Mouse (Mus musculus): ENCODE data around the gene Dcaf15. TPM values are rescaled to one million over a fixed set of nuclear protein-coding genes. Genes with fewer than 3 reads are reported as not detected.
A peak's percentile ranks its signal among the peaks of the same experiment; 100 is the strongest.

Dcaf15 gene
- polyA plus RNA-seq, 1 experiment from 2014 or later = 12.2 TPM

DNA sequence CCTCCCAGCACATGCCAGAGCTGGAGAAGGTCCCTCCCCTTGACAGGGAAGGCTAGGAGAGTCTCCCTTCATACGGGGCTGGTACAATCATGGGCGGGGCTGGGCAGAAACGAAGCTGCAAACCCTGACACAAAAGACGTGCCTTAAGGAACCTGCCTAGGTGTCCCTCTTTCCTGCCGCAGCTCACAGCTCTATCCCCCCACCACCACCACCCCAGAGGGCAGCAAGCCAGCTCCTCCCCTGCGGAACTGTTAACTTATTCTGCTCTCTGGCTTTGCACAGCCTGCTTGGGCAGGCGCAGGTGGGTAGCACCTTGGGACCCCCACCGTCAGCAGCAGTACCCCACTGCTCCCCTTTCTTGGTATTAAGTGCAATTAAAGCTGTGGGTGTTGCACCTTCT, 8.5 kb downstream of the Dcaf15 start:
- Histone ChIP-seq H3K27me3 (no peaks in the 10 kb centered on the region), H3K9me3 (no peaks in the 10 kb centered on the region), H3K4me2 (no peak overlapping the region), H3K27ac (no peak overlapping the region), H3K36me3 (peaks cover 94% of the 10 kb centered on the region), H3K9ac (no peak overlapping the region), H3K4me1 (no peaks in the 10 kb centered on the region), H3K4me3 (no peak overlapping the region)
- WGBS = 73% methylated on average over 8 of the region's 8 CpGs
- ATAC-seq (ENCODE audit: insufficient number of reproducible peaks, insufficient read depth, low FRiP score, low TSS enrichment, low read depth) = no peak

DNA sequence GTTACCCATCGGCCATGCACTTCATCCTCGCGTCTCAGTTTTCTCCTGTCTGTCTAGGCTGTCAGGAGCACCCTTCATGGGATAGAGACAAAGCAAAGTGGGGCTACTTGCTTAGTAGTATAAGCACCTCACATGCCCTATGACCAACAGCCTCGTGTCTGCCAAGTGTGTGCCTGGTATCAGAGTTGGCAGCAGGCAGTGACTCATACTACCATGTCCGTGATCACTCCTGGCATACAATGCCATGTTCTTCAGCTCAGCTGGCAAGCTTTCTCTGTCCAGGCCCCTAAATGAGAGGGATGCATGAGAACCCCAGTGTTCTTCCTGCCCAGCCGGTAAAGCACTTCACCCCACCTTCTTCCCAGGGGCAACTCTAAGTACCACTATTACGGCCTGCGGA, 14.0 kb downstream of the Dcaf15 start:
- no peaks in the 10 kb centered on the region for H3K9me3 ChIP-seq
- peaks cover 94% of the 10 kb centered on the region for H3K36me3 ChIP-seq
- no peak overlapping the region for H3K27ac ChIP-seq
- H3K27me3 ChIP-seq = no peaks in the 10 kb centered on the region
- H3K4me3 ChIP-seq = no peak overlapping the region
- H3K4me1 ChIP-seq = no peaks in the 10 kb centered on the region
- ATAC-seq (ENCODE audit: insufficient number of reproducible peaks, insufficient read depth, low FRiP score, low TSS enrichment, low read depth) = no peak
- no peak overlapping the region for H3K4me2 ChIP-seq
- 90% methylated on average over 8 of the region's 8 CpGs for WGBS
- no peak overlapping the region for H3K9ac ChIP-seq

DNA sequence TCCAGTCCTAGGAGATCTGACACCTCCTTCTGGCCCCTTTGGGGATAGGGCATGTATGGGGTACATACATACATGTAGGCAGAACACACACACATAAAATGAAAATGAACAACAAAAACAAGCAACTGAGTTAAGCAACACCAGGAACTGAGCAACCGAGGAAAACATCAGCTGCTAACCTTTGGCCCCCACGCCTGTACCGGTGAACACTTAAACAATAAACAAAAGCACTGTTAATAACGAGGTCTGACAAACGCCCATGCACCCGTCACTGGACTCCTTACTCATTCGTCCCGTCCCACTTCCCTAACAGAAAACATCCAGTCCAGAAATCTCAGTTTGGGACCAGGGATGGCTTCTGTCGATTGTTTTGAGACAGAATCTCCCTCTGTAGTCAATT, 15.3 kb downstream of the Dcaf15 start:
- 76% methylated on average over 9 of the region's 9 CpGs for WGBS
- Histone ChIP-seq H3K9ac (no peak overlapping the region), H3K27me3 (no peaks in the 10 kb centered on the region), H3K4me1 (peaks cover 5% of the 10 kb centered on the region; the same call in 1 of the 2 replicates), H3K4me3 (no peak overlapping the region), H3K9me3 (no peaks in the 10 kb centered on the region), H3K4me2 (no peak overlapping the region), H3K27ac (no peak overlapping the region), H3K36me3 (peaks cover 84% of the 10 kb centered on the region)
- no peak for ATAC-seq (ENCODE audit: insufficient number of reproducible peaks, insufficient read depth, low FRiP score, low TSS enrichment, low read depth)

DNA sequence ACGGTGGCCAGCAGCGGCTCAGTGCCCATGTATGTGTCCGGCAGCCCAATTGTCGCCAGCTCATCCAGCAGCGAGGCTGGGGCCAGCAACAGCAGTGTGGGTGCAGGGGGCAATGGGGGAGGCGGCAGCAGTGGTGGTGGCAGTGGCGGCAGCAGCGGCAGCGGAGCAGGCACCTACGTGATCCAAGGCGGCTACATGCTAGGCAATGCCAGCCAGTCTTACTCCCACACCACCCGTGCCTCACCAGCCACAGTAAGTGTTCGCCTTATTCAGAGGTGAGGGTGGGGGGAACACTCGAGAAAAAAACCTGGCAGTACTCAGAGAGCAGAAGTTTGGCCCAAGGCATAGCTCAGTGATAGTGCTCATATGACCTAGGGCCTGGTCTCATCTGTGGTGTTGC, 16.7 kb downstream of the Dcaf15 start:
- ATAC-seq (ENCODE audit: insufficient number of reproducible peaks, insufficient read depth, low FRiP score, low TSS enrichment, low read depth) = no peak
- peaks cover 8% of the 10 kb centered on the region; the same call in 1 of the 2 replicates for H3K4me1 ChIP-seq
- H3K4me2 ChIP-seq = no peak overlapping the region
- no peak overlapping the region for H3K4me3 ChIP-seq
- peaks cover 83% of the 10 kb centered on the region for H3K36me3 ChIP-seq
- WGBS = 96% methylated on average over 14 of the region's 14 CpGs
- no peak overlapping the region for H3K27ac ChIP-seq
- H3K27me3 ChIP-seq = no peaks in the 10 kb centered on the region
- H3K9me3 ChIP-seq = no peaks in the 10 kb centered on the region
- no peak overlapping the region for H3K9ac ChIP-seq

DNA sequence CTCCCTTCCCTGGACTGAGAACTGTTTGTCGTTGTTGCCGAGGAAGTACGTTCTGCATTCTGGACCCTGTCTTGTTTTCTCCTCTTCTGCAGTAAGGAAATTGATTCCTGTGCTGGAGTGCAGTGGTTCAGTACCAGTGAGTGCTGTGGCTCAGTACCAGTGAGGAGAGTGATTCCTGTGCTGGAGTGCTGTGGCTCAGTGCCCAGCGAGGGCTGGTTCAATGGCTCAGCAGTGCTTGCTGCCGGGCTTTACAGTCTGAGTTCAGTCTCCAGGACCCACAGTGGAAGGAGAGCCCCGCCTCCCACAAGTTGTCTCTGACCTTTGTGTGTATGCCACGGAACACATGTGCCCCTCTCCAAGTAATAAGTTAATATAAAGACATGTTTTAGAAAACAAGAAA, 17.4 kb downstream of the Dcaf15 start:
- Histone ChIP-seq H3K9me3 (no peaks in the 10 kb centered on the region), H3K4me1 (peaks cover 8% of the 10 kb centered on the region; the same call in 1 of the 2 replicates), H3K9ac (no peak overlapping the region), H3K4me2 (no peak overlapping the region), H3K4me3 (no peak overlapping the region), H3K27me3 (no peaks in the 10 kb centered on the region), H3K27ac (no peak overlapping the region), H3K36me3 (peaks cover 83% of the 10 kb centered on the region)
- ATAC-seq (ENCODE audit: insufficient number of reproducible peaks, insufficient read depth, low FRiP score, low TSS enrichment, low read depth) = no peak
- 82% methylated on average over 7 of the region's 7 CpGs for WGBS

DNA sequence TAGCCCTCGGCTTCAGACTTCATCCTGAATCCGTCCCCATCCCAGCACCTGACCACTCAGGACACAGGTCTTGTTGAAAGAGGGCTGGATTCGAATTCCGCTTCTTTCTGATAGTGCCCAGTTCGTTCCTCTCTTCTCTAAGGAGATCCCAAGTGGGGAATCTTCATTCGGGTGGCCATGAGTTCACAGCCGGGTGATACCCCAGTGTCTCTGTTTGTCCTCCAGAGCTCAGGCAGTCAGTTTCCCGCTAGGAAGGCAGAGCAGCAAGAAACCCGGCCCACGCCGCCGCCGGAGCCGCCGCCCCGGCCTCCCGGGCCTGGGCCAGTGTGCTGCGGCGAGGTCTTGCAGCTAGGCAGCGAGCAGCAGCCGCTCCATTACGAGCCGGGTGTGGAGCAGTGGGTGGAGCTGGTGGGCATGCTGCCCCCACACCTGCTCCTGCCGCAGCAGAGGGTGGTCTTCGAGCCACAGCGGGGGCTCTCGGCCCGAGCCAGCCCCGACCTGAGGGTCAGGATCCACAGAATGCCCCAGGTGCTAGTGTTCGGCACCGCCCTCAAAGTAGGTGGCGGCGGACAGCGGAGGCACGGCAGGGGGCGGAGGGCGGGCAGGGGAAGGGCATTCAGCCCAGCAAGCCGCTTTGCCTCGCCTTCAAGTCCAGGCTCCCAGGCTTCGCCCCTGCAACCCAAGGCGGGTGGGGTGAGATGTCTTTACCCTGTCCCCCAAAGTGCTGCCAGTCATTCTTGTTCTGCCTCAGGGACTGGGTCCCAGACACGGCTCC, 20.0 kb downstream of the Dcaf15 start:
- ATAC-seq (ENCODE audit: insufficient number of reproducible peaks, insufficient read depth, low FRiP score, low TSS enrichment, low read depth) = no peak
- Histone ChIP-seq H3K4me3 (no peak overlapping the region), H3K9me3 (no peaks in the 10 kb centered on the region), H3K27ac (no peak overlapping the region), H3K4me2 (peak overlapping the region; percentile 33), H3K27me3 (no peaks in the 10 kb centered on the region), H3K9ac (peak overlapping the region; percentile 44; the same call in 1 of the 2 replicates), H3K36me3 (peaks cover 84% of the 10 kb centered on the region), H3K4me1 (peaks cover 8% of the 10 kb centered on the region; the same call in 1 of the 2 replicates)
- WGBS = 42% methylated on average over 41 of the region's 42 CpGs

DNA sequence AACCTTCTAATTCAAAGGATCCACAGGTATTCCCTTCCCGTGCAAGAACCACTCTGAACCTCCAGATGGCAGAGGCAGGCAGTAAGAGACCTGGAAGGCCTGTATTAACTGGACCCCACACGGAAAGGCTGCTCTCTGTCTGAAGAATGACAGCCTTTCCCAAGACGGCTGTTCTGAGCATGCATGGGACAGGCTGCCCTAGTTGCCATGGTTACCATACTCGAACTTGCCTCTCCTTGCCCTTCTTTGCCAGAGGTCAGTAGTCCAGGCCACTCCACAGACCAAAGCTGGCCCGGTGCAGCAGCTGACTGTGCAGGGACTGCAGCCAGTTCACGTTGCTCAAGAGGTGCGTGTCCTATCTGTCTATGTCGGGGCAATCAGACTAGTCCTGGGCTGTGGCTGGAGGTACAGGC, 20.7 kb downstream of the Dcaf15 start:
- peaks cover 81% of the 10 kb centered on the region for H3K36me3 ChIP-seq
- no peak overlapping the region for H3K4me2 ChIP-seq
- ATAC-seq (ENCODE audit: insufficient number of reproducible peaks, insufficient read depth, low FRiP score, low TSS enrichment, low read depth) = no peak
- H3K4me1 ChIP-seq = peaks cover 8% of the 10 kb centered on the region; the same call in 1 of the 2 replicates
- no peaks in the 10 kb centered on the region for H3K27me3 ChIP-seq
- 30% methylated on average over 8 of the region's 8 CpGs for WGBS
- H3K9ac ChIP-seq = peak overlapping the region; percentile 21; the same call in 1 of the 2 replicates
- H3K4me3 ChIP-seq = no peak overlapping the region
- H3K27ac ChIP-seq = no peak overlapping the region
- H3K9me3 ChIP-seq = no peaks in the 10 kb centered on the region

DNA sequence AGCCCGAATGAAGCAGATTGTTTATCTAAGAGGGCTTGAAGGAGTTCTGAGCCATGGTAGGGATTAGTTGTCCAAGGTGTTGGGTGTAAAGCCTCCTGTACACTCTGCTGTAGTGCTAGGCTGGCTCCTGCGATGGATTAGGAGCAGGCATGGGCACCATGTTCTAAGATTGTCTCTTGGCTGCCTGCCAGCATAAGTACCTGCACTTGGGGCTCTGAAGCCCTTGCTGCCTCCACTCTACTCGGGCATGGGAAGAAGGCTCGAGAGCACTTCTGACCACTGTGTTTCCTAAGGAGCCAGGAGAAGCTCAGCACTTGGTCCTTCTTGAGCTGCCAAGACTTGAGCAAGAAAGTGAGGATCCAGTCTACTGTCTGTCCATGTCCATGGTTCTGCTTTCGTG, 25.4 kb downstream of the Dcaf15 start:
- ATAC-seq (ENCODE audit: insufficient number of reproducible peaks, insufficient read depth, low FRiP score, low TSS enrichment, low read depth) = no peak
- peaks cover 76% of the 10 kb centered on the region for H3K36me3 ChIP-seq
- H3K9me3 ChIP-seq = no peaks in the 10 kb centered on the region
- no peak overlapping the region for H3K27ac ChIP-seq
- 0 out of 2 replicates have a peak, but pooled peaks cover 7% of the 10 kb centered on the region for H3K4me1 ChIP-seq
- no peak overlapping the region for H3K4me3 ChIP-seq
- WGBS = 85% methylated on average over 5 of the region's 5 CpGs
- no peak overlapping the region for H3K4me2 ChIP-seq
- no peak overlapping the region for H3K9ac ChIP-seq
- no peaks in the 10 kb centered on the region for H3K27me3 ChIP-seq

DNA sequence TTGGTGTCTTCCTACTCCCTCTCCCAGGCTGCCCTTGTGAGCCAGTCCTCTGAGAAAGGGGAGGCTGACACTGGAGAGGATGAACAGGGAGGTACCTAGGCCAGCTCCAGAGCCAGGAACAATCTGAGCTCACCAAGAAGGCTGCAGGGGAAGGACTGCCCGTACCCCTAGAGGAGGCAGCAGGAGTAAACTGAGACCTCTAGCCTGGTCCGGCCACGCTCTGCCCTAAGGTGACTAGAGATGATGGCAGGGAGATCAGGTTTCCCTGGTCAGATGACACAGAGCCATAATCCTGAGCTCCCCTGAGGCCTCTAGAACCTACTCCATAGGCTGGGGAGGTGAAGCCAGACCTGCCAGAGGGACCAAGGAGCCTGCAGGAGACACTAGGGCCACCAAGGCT, 27.7 kb downstream of the Dcaf15 start:
- no peaks in the 10 kb centered on the region for H3K9me3 ChIP-seq
- WGBS = 36% methylated on average over 3 of the region's 3 CpGs
- H3K4me3 ChIP-seq = no peak overlapping the region
- H3K27me3 ChIP-seq = no peaks in the 10 kb centered on the region
- no peak overlapping the region for H3K27ac ChIP-seq
- ATAC-seq (ENCODE audit: insufficient number of reproducible peaks, insufficient read depth, low FRiP score, low TSS enrichment, low read depth) = no peak
- peaks cover 56% of the 10 kb centered on the region for H3K36me3 ChIP-seq
- no peak overlapping the region for H3K4me2 ChIP-seq
- 0 out of 2 replicates have a peak overlapping the region, but pooled peaks have one; percentile 32 for H3K9ac ChIP-seq
- H3K4me1 ChIP-seq = peaks cover 22% of the 10 kb centered on the region

DNA sequence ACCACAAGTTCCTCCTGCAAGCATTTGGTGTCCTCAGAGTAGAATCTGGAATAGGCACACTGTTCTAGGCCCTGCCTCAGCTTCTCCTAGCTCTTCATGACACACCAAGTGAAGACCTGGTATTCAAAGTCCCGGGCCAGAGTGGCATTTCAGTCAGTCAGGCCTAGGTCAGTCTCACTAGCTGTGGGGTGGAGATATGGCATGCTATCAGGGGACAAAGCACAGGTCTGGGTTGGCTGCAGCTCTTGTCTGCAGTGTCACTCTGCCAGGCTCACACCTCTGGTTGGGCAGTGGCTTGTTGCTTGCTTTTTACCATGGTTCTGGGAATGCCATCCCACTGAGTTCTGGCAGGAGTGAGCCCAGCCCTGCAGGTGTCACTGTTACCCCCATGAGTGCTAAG, 28.2 kb downstream of the Dcaf15 start:
- Histone ChIP-seq H3K4me1 (peaks cover 27% of the 10 kb centered on the region), H3K27ac (no peak overlapping the region), H3K9me3 (no peaks in the 10 kb centered on the region), H3K4me3 (no peak overlapping the region), H3K4me2 (no peak overlapping the region), H3K27me3 (no peaks in the 10 kb centered on the region), H3K36me3 (peaks cover 52% of the 10 kb centered on the region), H3K9ac (peak overlapping the region; percentile 32; the same call in 1 of the 2 replicates)
- WGBS = 83% methylated on average over 1 of the region's 1 CpGs
- no peak for ATAC-seq (ENCODE audit: insufficient number of reproducible peaks, insufficient read depth, low FRiP score, low TSS enrichment, low read depth)

DNA sequence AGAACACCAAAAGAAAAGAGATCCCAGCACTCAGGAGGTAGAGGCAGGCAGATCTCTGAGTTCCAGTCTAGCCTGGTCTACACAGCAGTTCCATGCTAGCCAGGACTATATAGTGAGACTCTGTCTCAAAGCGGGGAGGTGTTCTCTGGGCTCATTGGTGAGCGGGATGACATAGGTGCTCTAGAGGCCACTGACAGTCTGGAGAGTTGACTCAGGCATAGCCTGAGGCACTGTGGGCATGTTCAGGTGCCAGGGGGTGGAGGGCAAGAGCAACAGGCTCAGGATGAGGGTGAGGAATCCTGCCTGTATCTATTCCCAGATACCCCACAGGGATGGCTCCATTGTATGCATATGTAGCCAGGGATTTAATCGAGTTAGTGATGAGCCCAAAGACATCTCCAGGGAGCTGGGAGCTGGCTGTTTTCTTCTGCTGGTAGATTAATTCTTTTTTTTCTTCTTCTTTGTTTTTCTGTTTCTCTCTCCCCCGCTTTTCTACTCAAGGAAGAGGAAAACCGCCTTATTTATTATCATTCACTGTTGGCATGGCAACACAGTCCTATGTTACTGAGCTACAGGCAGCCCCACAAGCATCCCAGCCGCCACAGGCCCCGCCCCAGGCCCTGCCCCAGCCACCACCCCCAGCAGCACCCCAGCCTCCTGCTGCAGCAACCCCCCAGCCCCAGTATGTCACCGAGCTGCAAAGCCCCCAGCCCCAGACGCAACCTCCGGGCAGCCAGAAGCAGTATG, 31.2 kb downstream of the Dcaf15 start:
- Histone ChIP-seq H3K9me3 (no peaks in the 10 kb centered on the region), H3K27ac (peak overlapping the region; percentile 16; the same call in 1 of the 2 replicates), H3K4me1 (peaks cover 42% of the 10 kb centered on the region), H3K4me3 (no peak overlapping the region), H3K4me2 (no peak overlapping the region), H3K9ac (0 out of 2 replicates have a peak overlapping the region, but pooled peaks have one; percentile 27), H3K36me3 (peaks cover 30% of the 10 kb centered on the region), H3K27me3 (no peaks in the 10 kb centered on the region)
- no peak for ATAC-seq (ENCODE audit: insufficient number of reproducible peaks, insufficient read depth, low FRiP score, low TSS enrichment, low read depth)
- WGBS = 53% methylated on average over 10 of the region's 10 CpGs
